Mouse (Mus musculus) kidney, postnatal 0 days (tissue): ENCODE measurements at regions not wholly inside any gene's neighbourhood (a gene's known extent, or its start where the extent isn't known, plus 50 kb on each side); places are given as distances from the start of the nearest gene placed in this dataset.

Source experiments
- ATAC-seq: fragments of 200-750 bp; cut with Nextera tagmentation; replicated peaks from 2 replicates; pipeline ENCODE4 v1.8.0; 2017; ENCODE audit warnings: low read depth, moderate number of reproducible peaks, moderate TSS enrichment, moderate library complexity; ENCODE audit not compliant: low FRiP score
- DNase-seq: peaks from one replicate; pipeline ENCODE4 v3.0.0-alpha.2; 2016; ENCODE audit warnings: low spot score
- H3K27ac ChIP-seq: fragments of 300-500 bp; sonication (generic); 2 replicates; pipeline ENCODE4 v1.5.1; 2014; ENCODE audit warnings: mild to moderate bottlenecking
- H3K27me3 ChIP-seq: fragments of 300-500 bp; sonication (generic); 2 replicates; pipeline ENCODE4 v1.6.1; 2014; ENCODE audit warnings: low read length, mixed read lengths; ENCODE audit not compliant: insufficient read depth
- H3K36me3 ChIP-seq: fragments of 300-500 bp; sonication (generic); 2 replicates; pipeline ENCODE4 v1.6.1; 2014; ENCODE audit warnings: low read length, mixed read lengths; ENCODE audit not compliant: insufficient read depth
- H3K4me1 ChIP-seq: fragments of 300-500 bp; sonication (generic); replicated peaks from 2 replicates; pipeline ENCODE4 v1.6.1; 2014; ENCODE audit warnings: antibody characterized with exemption, low read length, mixed read lengths; ENCODE audit not compliant: insufficient read depth
- H3K4me2 ChIP-seq: fragments of 300-500 bp; sonication (generic); 2 replicates; pipeline ENCODE4 v1.6.1; 2014; ENCODE audit warnings: mild to moderate bottlenecking, low read length, moderate library complexity, mixed read lengths
- H3K4me3 ChIP-seq: fragments of 300-500 bp; sonication (generic); replicated peaks from 2 replicates; pipeline ENCODE4 v1.5.1; 2014; ENCODE audit warnings: low read depth, low read length
- H3K9ac ChIP-seq: fragments of 300-500 bp; sonication (generic); 2 replicates; pipeline ENCODE4 v1.6.1; 2014; ENCODE audit warnings: low read depth, low read length
- H3K9me3 ChIP-seq: fragments of 300-500 bp; sonication (generic); replicated peaks from 2 replicates; pipeline ENCODE4 v1.6.1; 2016; ENCODE audit warnings: low read length, inconsistent platforms, mixed read lengths
- CTCF ChIP-seq: IDR thresholded peaks from 2 replicates; pipeline ENCODE4 v1.5.1; 2016; ENCODE audit warnings: antibody characterized with exemption, low read depth, mild to moderate bottlenecking, moderate library complexity
- WGBS: fragments of 180-500 bp; shearing (Covaris S2); extraction: QIAGEN DNeasy Blood & Tissue Kit; methylation state at CpG from one replicate; pipeline ENCODE4 v1.1.7; 2014; 5-methylcytosine and 5-hydroxymethylcytosine counted together

- DNase-seq (no peak), ATAC-seq (no peak)
- H3K4me3 ChIP-seq, result no peak overlapping the region
- no peak overlapping the region for H3K27ac ChIP-seq
- TF ChIP-seq CTCF, result peak; percentile 38; the same call in 1 of the 2 replicates
- no peaks in the 10 kb centered on the region for H3K9me3 ChIP-seq
- H3K27me3 ChIP-seq, result no peaks in the 10 kb centered on the region
- no peaks in the 10 kb centered on the region for H3K36me3 ChIP-seq
- H3K4me1 ChIP-seq, result no peaks in the 10 kb centered on the region
- no peak overlapping the region for H3K9ac ChIP-seq
- no peak overlapping the region for H3K4me2 ChIP-seq
- WGBS, result 45% methylated on average over 2 of the region's 2 CpGs
These were observed 98.7 kb upstream of the Gm6657 start for GRCm38 (mm10) chr12:78095352-78095751.

- H3K9me3 ChIP-seq, result no peaks in the 10 kb centered on the region
- 63% methylated on average over 2 of the region's 2 CpGs for WGBS
These were observed 98.1 kb upstream of the Gm6657 start for GRCm38 (mm10) chr12:78095916-78096315.

GRCm38 (mm10) chr12:78097119-78097518 lies 96.9 kb upstream of the Gm6657 start:
- DNase-seq (no peak), ATAC-seq (no peak)
- Histone ChIP-seq H3K27ac (no peak overlapping the region), H3K4me3 (no peak overlapping the region), H3K4me1 (no peaks in the 10 kb centered on the region), H3K9ac (no peak overlapping the region), H3K27me3 (no peaks in the 10 kb centered on the region), H3K36me3 (no peaks in the 10 kb centered on the region), H3K9me3 (no peaks in the 10 kb centered on the region), H3K4me2 (no peak overlapping the region)
- no peak for TF ChIP-seq CTCF
- WGBS, result 63% methylated on average over 1 of the region's 1 CpGs

More at GRCm38 (mm10) chr12:78095916-78096315, 98.1 kb upstream of the Gm6657 start:
- H3K9ac ChIP-seq, result no peak overlapping the region
- H3K4me2 ChIP-seq, result no peak overlapping the region
- H3K36me3 ChIP-seq, result no peaks in the 10 kb centered on the region
- no peaks in the 10 kb centered on the region for H3K4me1 ChIP-seq
- DNase-seq (no peak), ATAC-seq (no peak)
- no peak overlapping the region for H3K4me3 ChIP-seq
- TF ChIP-seq CTCF, result no peak
- no peak overlapping the region for H3K27ac ChIP-seq
- H3K27me3 ChIP-seq, result no peaks in the 10 kb centered on the region

- Histone ChIP-seq H3K9ac (no peak overlapping the region), H3K36me3 (no peaks in the 10 kb centered on the region), H3K27ac (no peak overlapping the region), H3K9me3 (no peaks in the 10 kb centered on the region), H3K4me1 (no peaks in the 10 kb centered on the region), H3K27me3 (no peaks in the 10 kb centered on the region), H3K4me3 (no peak overlapping the region), H3K4me2 (no peak overlapping the region)
- WGBS, result 57% methylated on average over 2 of the region's 2 CpGs
- ATAC-seq, result no peak
- TF ChIP-seq CTCF, result peak; percentile 19; the same call in 1 of the 2 replicates
- no peak for DNase-seq
These were observed 96.3 kb upstream of the Gm6657 start for GRCm38 (mm10) chr12:78097692-78098091.

GRCm38 (mm10) chr12:78098765-78099194 lies 95.3 kb upstream of the Gm6657 start:
- DNase-seq (no peak), ATAC-seq (no peak)
- Histone ChIP-seq H3K9me3 (no peaks in the 10 kb centered on the region), H3K4me1 (no peaks in the 10 kb centered on the region), H3K27me3 (no peaks in the 10 kb centered on the region), H3K4me3 (no peak overlapping the region), H3K36me3 (no peaks in the 10 kb centered on the region), H3K9ac (no peak overlapping the region), H3K4me2 (no peak overlapping the region), H3K27ac (no peak overlapping the region)
- 64% methylated on average over 9 of the region's 9 CpGs for WGBS
- no peak for TF ChIP-seq CTCF

- H3K4me3 ChIP-seq, result no peak overlapping the region
- ATAC-seq (no peak), DNase-seq (no peak)
- no peaks in the 10 kb centered on the region for H3K4me1 ChIP-seq
- no peak overlapping the region for H3K9ac ChIP-seq
- H3K9me3 ChIP-seq, result no peaks in the 10 kb centered on the region
- no peaks in the 10 kb centered on the region for H3K36me3 ChIP-seq
- H3K4me2 ChIP-seq, result no peak overlapping the region
- TF ChIP-seq CTCF, result no peak
- 75% methylated on average over 4 of the region's 4 CpGs for WGBS
- no peak overlapping the region for H3K27ac ChIP-seq
- no peaks in the 10 kb centered on the region for H3K27me3 ChIP-seq
These were observed 94.3 kb upstream of the Gm6657 start for GRCm38 (mm10) chr12:78099761-78100160.

GRCm38 (mm10) chr12:78100756-78101155 lies 93.3 kb upstream of the Gm6657 start:
- no peak for DNase-seq
- Histone ChIP-seq H3K27me3 (no peaks in the 10 kb centered on the region), H3K4me3 (no peak overlapping the region), H3K36me3 (no peaks in the 10 kb centered on the region), H3K27ac (no peak overlapping the region), H3K9ac (no peak overlapping the region), H3K9me3 (no peaks in the 10 kb centered on the region), H3K4me2 (no peak overlapping the region), H3K4me1 (no peaks in the 10 kb centered on the region)
- no peak for TF ChIP-seq CTCF
- WGBS, result 91% methylated on average over 3 of the region's 3 CpGs
- no peak for ATAC-seq
